Mouse (Mus musculus): Measurements from ENCODE around the gene Wdr24.
"Not testable (repeated sequence)": the region's sequence is repeated elsewhere in the genome, so short reads cannot be mapped to it uniquely, and the experiment has no call there.

The Wdr24 gene

GRCm38 (mm10) chr17:25807452-25807851, 16.0 kb upstream of the Wdr24 start:
- not testable (repeated sequence) for DNase-seq (ENCODE audit: low spot score in 2 of 2)

- no peak for DNase-seq (ENCODE audit: low spot score in 2 of 2)
These were observed 15.4 kb upstream of the Wdr24 start for GRCm38 (mm10) chr17:25808028-25808427.

- DNase-seq (ENCODE audit: low spot score in 2 of 2), result peak; percentile 88 to 89
These were observed 14.4 kb upstream of the Wdr24 start, which contains the start of gene Fbxl16 for GRCm38 (mm10) chr17:25808789-25809605. TSS of gene Fbxl16 (plus strand) at chr17:25809085.

- DNase-seq (ENCODE audit: low spot score in 2 of 2), result peak in 1 of 2 experiments; percentile 61
These were observed 13.7 kb upstream of the Wdr24 start for GRCm38 (mm10) chr17:25809606-25810340.

GRCm38 (mm10) chr17:25810890-25811289, 12.5 kb upstream of the Wdr24 start:
- DNase-seq (ENCODE audit: low spot score in 2 of 2), result no peak

- DNase-seq (ENCODE audit: low spot score in 2 of 2), result peak; percentile 89 to 94
These were observed 10.0 kb upstream of the Wdr24 start for GRCm38 (mm10) chr17:25813471-25813870.

- DNase-seq (ENCODE audit: low spot score in 2 of 2), result no peak
These were observed 5.8 kb upstream of the Wdr24 start for GRCm38 (mm10) chr17:25817662-25818061.

GRCm38 (mm10) chr17:25818851-25819780, 4.3 kb upstream of the Wdr24 start:
- DNase-seq (ENCODE audit: low spot score in 2 of 2), result no peak

GRCm38 (mm10) chr17:25824362-25825142, 1.1 kb downstream of the Wdr24 start:
- no peak for DNase-seq (ENCODE audit: low spot score in 2 of 2)

- no peak for DNase-seq (ENCODE audit: low spot score in 2 of 2)
These were observed 1.9 kb downstream of the Wdr24 start for GRCm38 (mm10) chr17:25825311-25825710.

GRCm38 (mm10) chr17:25825984-25826570, 2.6 kb downstream of the Wdr24 start:
- no peak for DNase-seq (ENCODE audit: low spot score in 2 of 2)

GRCm38 (mm10) chr17:25827011-25827410, 3.6 kb downstream of the Wdr24 start:
- no peak for DNase-seq (ENCODE audit: low spot score in 2 of 2)

- DNase-seq (ENCODE audit: low spot score in 2 of 2), result no peak
These were observed 4.3 kb downstream of the Wdr24 start for GRCm38 (mm10) chr17:25827546-25828222.

- no peak for DNase-seq (ENCODE audit: low spot score in 2 of 2)
These were observed 4.8 kb downstream of the Wdr24 start for GRCm38 (mm10) chr17:25828223-25828594.

GRCm38 (mm10) chr17:25828712-25829557, 5.5 kb downstream of the Wdr24 start, which contains the start of gene Jmjd8:
TSS of gene Jmjd8 (plus strand) at chr17:25828867.
- peak; percentile 84 to 89 for DNase-seq (ENCODE audit: low spot score in 2 of 2)

GRCm38 (mm10) chr17:25829558-25830017, 6.2 kb downstream of the Wdr24 start:
- no peak for DNase-seq (ENCODE audit: low spot score in 2 of 2)

GRCm38 (mm10) chr17:25830200-25830753, 6.8 kb downstream of the Wdr24 start:
- no peak for DNase-seq (ENCODE audit: low spot score in 2 of 2)

GRCm38 (mm10) chr17:25830806-25831431, 7.5 kb downstream of the Wdr24 start:
- DNase-seq (ENCODE audit: low spot score in 2 of 2), result no peak

Data from right cerebral cortex, adult 2 months (tissue).